Mouse (Mus musculus): ENCODE measurements around the gene Ikzf2. TPM values are rescaled to one million over a fixed set of nuclear protein-coding genes. Genes with fewer than 3 reads are reported as not detected.
A peak's percentile ranks its signal among the peaks of the same experiment; 100 is the strongest.

Gene Ikzf2
- polyA plus RNA-seq, 1 experiment from 2014 or later, result 1.7 TPM

- Histone ChIP-seq H3K27me3 (replicated peaks; ENCODE audit: control insufficient read depth, insufficient read depth, low read length) (no peaks in the 10 kb centered on the region), H3K9ac (ENCODE audit: low read length) (no peak overlapping the region), H3K4me3 (ENCODE audit: low read depth, low read length) (no peak overlapping the region), H3K4me1 (ENCODE audit: control insufficient read depth, insufficient read depth, low read length) (no peaks in the 10 kb centered on the region), H3K9me3 (replicated peaks; ENCODE audit: control insufficient read depth, low read length) (no peaks in the 10 kb centered on the region), H3K36me3 (ENCODE audit: control insufficient read depth, insufficient read depth, low read length) (no peaks in the 10 kb centered on the region), H3K4me2 (ENCODE audit: low read length) (no peak overlapping the region), H3K27ac (ENCODE audit: low read depth, low read length) (no peak overlapping the region)
- DNase-seq (ENCODE audit: low spot score) (peak; percentile 5), ATAC-seq (no peak)
- 83% methylated on average over 6 of the region's 6 CpGs for WGBS
These were observed 56.5 kb downstream of the Ikzf2 start for GRCm38 (mm10) chr1:69630508-69630907.

- no peak overlapping the region for H3K4me3 ChIP-seq (ENCODE audit: low read depth, low read length)
- H3K9me3 ChIP-seq (replicated peaks; ENCODE audit: control insufficient read depth, low read length), result no peaks in the 10 kb centered on the region
- H3K27me3 ChIP-seq (replicated peaks; ENCODE audit: control insufficient read depth, insufficient read depth, low read length), result no peaks in the 10 kb centered on the region
- WGBS, result 77% methylated on average over 8 of the region's 8 CpGs
- H3K4me1 ChIP-seq (ENCODE audit: control insufficient read depth, insufficient read depth, low read length), result no peaks in the 10 kb centered on the region
- H3K27ac ChIP-seq (ENCODE audit: low read depth, low read length), result no peak overlapping the region
- ATAC-seq (no peak), DNase-seq (ENCODE audit: low spot score) (no peak)
- H3K9ac ChIP-seq (ENCODE audit: low read length), result no peak overlapping the region
- no peak overlapping the region for H3K4me2 ChIP-seq (ENCODE audit: low read length)
- H3K36me3 ChIP-seq (ENCODE audit: control insufficient read depth, insufficient read depth, low read length), result no peaks in the 10 kb centered on the region
These were observed 57.5 kb downstream of the Ikzf2 start for GRCm38 (mm10) chr1:69629513-69629912.

- H3K9me3 ChIP-seq (replicated peaks; ENCODE audit: control insufficient read depth, low read length), result no peaks in the 10 kb centered on the region
- H3K4me3 ChIP-seq (ENCODE audit: low read depth, low read length), result no peak overlapping the region
- DNase-seq (ENCODE audit: low spot score), result no peak
- no peak overlapping the region for H3K27ac ChIP-seq (ENCODE audit: low read depth, low read length)
- 90% methylated on average over 5 of the region's 5 CpGs for WGBS
- H3K9ac ChIP-seq (ENCODE audit: low read length), result no peak overlapping the region
- no peak overlapping the region for H3K4me2 ChIP-seq (ENCODE audit: low read length)
- H3K36me3 ChIP-seq (ENCODE audit: control insufficient read depth, insufficient read depth, low read length), result no peaks in the 10 kb centered on the region
- ATAC-seq, result no peak
- no peaks in the 10 kb centered on the region for H3K4me1 ChIP-seq (ENCODE audit: control insufficient read depth, insufficient read depth, low read length)
- H3K27me3 ChIP-seq (replicated peaks; ENCODE audit: control insufficient read depth, insufficient read depth, low read length), result no peaks in the 10 kb centered on the region
These were observed 75.0 kb downstream of the Ikzf2 start for GRCm38 (mm10) chr1:69612076-69612475.

DNA sequence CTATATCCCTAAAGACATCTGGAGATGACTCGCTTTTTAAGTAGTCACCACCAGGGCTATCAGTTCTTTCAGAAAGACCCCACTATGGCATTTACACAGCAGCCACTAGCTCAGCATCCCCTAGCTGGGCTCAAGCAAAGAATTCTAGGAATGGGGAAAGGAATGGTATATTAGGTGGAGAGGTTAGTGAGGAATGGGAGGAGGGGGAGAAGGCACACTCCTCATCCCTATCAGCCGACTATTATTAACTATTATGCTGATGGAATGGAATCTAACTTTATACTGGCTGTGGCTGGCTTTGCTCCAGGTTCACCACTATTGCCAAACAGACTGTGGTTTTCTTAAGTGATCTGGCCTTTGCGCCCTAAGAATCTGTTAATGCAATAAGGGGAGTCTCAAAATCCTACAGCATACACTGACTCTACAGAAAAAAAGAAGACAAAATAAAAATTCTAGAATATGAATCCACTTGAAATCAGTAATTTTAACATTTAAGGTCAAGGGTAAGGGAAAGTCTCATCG lies 75.8 kb downstream of the Ikzf2 start:
- 91% methylated on average over 4 of the region's 4 CpGs for WGBS
- Histone ChIP-seq H3K36me3 (ENCODE audit: control insufficient read depth, insufficient read depth, low read length) (no peaks in the 10 kb centered on the region), H3K9ac (ENCODE audit: low read length) (no peak overlapping the region)

DNA sequence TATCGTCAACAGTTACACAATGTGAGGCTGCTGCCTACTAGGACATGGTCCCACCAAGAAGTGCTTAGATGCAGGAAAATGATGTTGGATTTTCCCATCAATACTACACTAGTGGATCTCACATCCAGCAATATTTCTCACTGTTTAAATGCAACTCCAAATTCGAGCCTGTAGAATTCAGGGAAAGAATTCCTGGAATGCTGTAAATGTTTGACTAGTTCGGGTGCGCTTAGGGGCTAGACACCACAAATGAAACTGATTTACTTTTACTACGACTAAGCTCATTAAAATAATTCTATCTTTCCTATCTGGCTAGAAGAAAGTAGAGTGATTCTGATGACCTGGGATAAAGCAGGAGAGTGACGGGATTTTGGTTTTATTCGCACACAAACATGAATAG lies 76.3 kb downstream of the Ikzf2 start:
- Histone ChIP-seq H3K36me3 (ENCODE audit: control insufficient read depth, insufficient read depth, low read length) (no peaks in the 10 kb centered on the region), H3K27me3 (replicated peaks; ENCODE audit: control insufficient read depth, insufficient read depth, low read length) (no peaks in the 10 kb centered on the region), H3K4me2 (ENCODE audit: low read length) (no peak overlapping the region), H3K4me1 (ENCODE audit: control insufficient read depth, insufficient read depth, low read length) (no peaks in the 10 kb centered on the region), H3K27ac (ENCODE audit: low read depth, low read length) (no peak overlapping the region), H3K9ac (ENCODE audit: low read length) (no peak overlapping the region), H3K4me3 (ENCODE audit: low read depth, low read length) (no peak overlapping the region), H3K9me3 (replicated peaks; ENCODE audit: control insufficient read depth, low read length) (no peaks in the 10 kb centered on the region)
- no peak for ATAC-seq
- DNase-seq (ENCODE audit: low spot score), result no peak
- WGBS, result 88% methylated on average over 7 of the region's 7 CpGs

More for the DNA sequence above, 75.8 kb downstream of the Ikzf2 start:
- no peaks in the 10 kb centered on the region for H3K4me1 ChIP-seq (ENCODE audit: control insufficient read depth, insufficient read depth, low read length)
- no peak overlapping the region for H3K4me2 ChIP-seq (ENCODE audit: low read length)
- DNase-seq (ENCODE audit: low spot score) (no peak), ATAC-seq (no peak)
- H3K4me3 ChIP-seq (ENCODE audit: low read depth, low read length), result no peak overlapping the region
- H3K9me3 ChIP-seq (replicated peaks; ENCODE audit: control insufficient read depth, low read length), result no peaks in the 10 kb centered on the region
- H3K27me3 ChIP-seq (replicated peaks; ENCODE audit: control insufficient read depth, insufficient read depth, low read length), result no peaks in the 10 kb centered on the region
- no peak overlapping the region for H3K27ac ChIP-seq (ENCODE audit: low read depth, low read length)

DNA sequence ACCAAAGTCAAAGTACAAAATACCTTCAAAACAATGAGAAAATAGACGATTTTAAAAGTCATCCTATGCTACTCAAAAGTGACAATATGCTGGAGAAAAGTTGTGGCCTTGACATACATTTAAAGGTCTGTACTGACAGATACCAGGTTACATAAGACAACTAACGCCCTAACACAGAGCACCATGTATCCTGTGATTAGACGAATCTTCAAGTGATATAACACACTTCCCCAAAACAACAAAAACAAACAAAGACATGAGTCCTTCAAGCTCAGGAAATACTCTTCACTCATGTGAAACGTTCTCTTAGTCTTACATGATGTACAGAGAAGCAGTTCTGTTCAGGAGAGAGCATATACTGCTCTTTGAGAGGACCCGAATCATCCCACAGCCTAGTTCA lies 78.2 kb downstream of the Ikzf2 start:
- H3K4me2 ChIP-seq (ENCODE audit: low read length), result no peak overlapping the region
- DNase-seq (ENCODE audit: low spot score), result no peak
- H3K27ac ChIP-seq (ENCODE audit: low read depth, low read length), result no peak overlapping the region

DNA sequence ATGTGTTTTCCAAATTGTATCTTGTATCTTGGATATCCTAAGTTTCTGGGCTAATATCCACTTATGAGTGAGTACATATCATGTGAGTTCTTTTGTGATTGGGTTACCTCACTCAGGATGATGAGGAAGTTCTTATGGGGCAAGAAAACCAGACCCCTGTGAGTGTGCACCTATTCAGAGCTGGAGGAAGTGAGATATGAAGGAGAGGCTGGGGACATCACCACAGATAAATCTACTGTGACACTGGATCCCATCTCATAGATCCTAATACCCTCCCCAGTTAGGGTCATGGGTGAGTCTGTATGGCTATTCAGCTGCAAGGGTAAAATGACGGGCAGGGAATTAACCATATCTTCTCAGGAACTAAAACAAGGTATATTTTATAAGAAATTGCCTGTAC lies 80.2 kb downstream of the Ikzf2 start:
- no peak for ATAC-seq
- Histone ChIP-seq H3K9me3 (replicated peaks; ENCODE audit: control insufficient read depth, low read length) (no peaks in the 10 kb centered on the region), H3K4me1 (ENCODE audit: control insufficient read depth, insufficient read depth, low read length) (no peaks in the 10 kb centered on the region), H3K27me3 (replicated peaks; ENCODE audit: control insufficient read depth, insufficient read depth, low read length) (no peaks in the 10 kb centered on the region), H3K4me3 (ENCODE audit: low read depth, low read length) (no peak overlapping the region), H3K9ac (ENCODE audit: low read length) (no peak overlapping the region), H3K36me3 (ENCODE audit: control insufficient read depth, insufficient read depth, low read length) (no peaks in the 10 kb centered on the region), H3K27ac (ENCODE audit: low read depth, low read length) (no peak overlapping the region), H3K4me2 (ENCODE audit: low read length) (no peak overlapping the region)
- no peak for DNase-seq (ENCODE audit: low spot score)
- 89% methylated on average over 1 of the region's 1 CpGs for WGBS

More for the DNA sequence above, 78.2 kb downstream of the Ikzf2 start:
- no peak overlapping the region for H3K4me3 ChIP-seq (ENCODE audit: low read depth, low read length)
- no peaks in the 10 kb centered on the region for H3K4me1 ChIP-seq (ENCODE audit: control insufficient read depth, insufficient read depth, low read length)
- H3K27me3 ChIP-seq (replicated peaks; ENCODE audit: control insufficient read depth, insufficient read depth, low read length), result no peaks in the 10 kb centered on the region
- WGBS, result 91% methylated on average over 5 of the region's 5 CpGs
- H3K9me3 ChIP-seq (replicated peaks; ENCODE audit: control insufficient read depth, low read length), result no peaks in the 10 kb centered on the region
- no peak for ATAC-seq
- H3K36me3 ChIP-seq (ENCODE audit: control insufficient read depth, insufficient read depth, low read length), result no peaks in the 10 kb centered on the region
- H3K9ac ChIP-seq (ENCODE audit: low read length), result no peak overlapping the region

DNA sequence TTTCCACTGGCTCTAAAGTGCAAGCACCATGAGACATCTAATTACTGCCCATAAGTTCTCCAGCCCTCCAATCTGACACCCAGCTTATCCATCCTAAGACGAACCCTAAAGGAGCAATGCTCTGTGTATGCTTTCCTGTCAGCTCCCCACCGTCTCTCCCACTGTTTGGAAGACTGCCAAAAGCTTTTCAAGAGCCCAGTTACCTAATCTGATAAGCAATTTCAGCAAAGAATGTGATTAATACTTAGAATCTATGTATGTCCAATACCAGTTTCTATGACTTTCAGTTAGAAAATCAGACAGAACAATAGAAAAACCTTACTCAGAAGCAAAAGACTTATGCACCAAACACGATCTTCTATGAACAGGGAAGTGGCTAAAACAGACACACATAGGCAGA lies 82.8 kb downstream of the Ikzf2 start:
- 25% methylated on average over 3 of the region's 3 CpGs for WGBS
- peak; percentile 55 for DNase-seq (ENCODE audit: low spot score)
- Histone ChIP-seq H3K36me3 (ENCODE audit: control insufficient read depth, insufficient read depth, low read length) (no peaks in the 10 kb centered on the region), H3K4me3 (ENCODE audit: low read depth, low read length) (no peak overlapping the region), H3K9ac (ENCODE audit: low read length) (no peak overlapping the region), H3K4me1 (ENCODE audit: control insufficient read depth, insufficient read depth, low read length) (no peaks in the 10 kb centered on the region), H3K27me3 (replicated peaks; ENCODE audit: control insufficient read depth, insufficient read depth, low read length) (no peaks in the 10 kb centered on the region), H3K9me3 (replicated peaks; ENCODE audit: control insufficient read depth, low read length) (no peaks in the 10 kb centered on the region), H3K27ac (ENCODE audit: low read depth, low read length) (no peak overlapping the region), H3K4me2 (ENCODE audit: low read length) (no peak overlapping the region)
- ATAC-seq, result no peak

DNA sequence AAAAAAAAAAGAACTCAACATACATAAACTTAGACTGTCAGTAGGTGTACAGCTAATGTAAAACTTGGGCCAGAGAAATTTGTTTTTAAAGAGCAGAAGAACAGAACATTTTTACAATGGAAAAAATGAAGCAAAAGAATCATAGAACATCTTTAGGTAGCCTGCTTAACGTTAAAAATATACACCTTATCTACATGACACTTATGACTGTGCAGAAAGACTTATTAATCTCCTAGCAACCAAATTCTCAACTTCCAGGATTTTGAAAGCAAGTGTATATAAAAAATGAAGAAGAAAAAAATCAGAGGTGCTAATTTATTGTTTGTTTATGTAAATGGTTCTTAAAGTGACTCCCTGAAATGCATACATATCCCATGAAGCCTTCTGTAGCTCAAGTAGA lies 86.1 kb downstream of the Ikzf2 start:
- Histone ChIP-seq H3K36me3 (ENCODE audit: control insufficient read depth, insufficient read depth, low read length) (no peaks in the 10 kb centered on the region), H3K4me3 (ENCODE audit: low read depth, low read length) (no peak overlapping the region), H3K9me3 (replicated peaks; ENCODE audit: control insufficient read depth, low read length) (no peaks in the 10 kb centered on the region), H3K27ac (ENCODE audit: low read depth, low read length) (no peak overlapping the region), H3K4me2 (ENCODE audit: low read length) (no peak overlapping the region), H3K4me1 (ENCODE audit: control insufficient read depth, insufficient read depth, low read length) (no peaks in the 10 kb centered on the region), H3K9ac (ENCODE audit: low read length) (no peak overlapping the region), H3K27me3 (replicated peaks; ENCODE audit: control insufficient read depth, insufficient read depth, low read length) (no peaks in the 10 kb centered on the region)
- ATAC-seq, result no peak
- DNase-seq (ENCODE audit: low spot score), result no peak
- WGBS, result 73% methylated on average over 1 of the region's 1 CpGs
